Mouse (Mus musculus) liver, postnatal 0 days (tissue): ENCODE data around the gene Rln3. TPM values are rescaled to one million over a fixed set of nuclear protein-coding genes. Genes with fewer than 3 reads are reported as not detected.

Source experiments
- ATAC-seq: fragments of 200-750 bp; cut with Nextera tagmentation; 2 replicates; pipeline ENCODE4 v1.8.0; 2017; ENCODE audit warnings: mild to moderate bottlenecking, moderate library complexity
- DNase-seq: peaks from one replicate; pipeline ENCODE4 v3.0.0-alpha.2; 2016
- H3K27ac ChIP-seq: fragments of 300-500 bp; sonication (generic); 2 replicates; pipeline ENCODE4 v1.5.1; 2014; ENCODE audit warnings: antibody characterized with exemption, moderate library complexity, mild to moderate bottlenecking, low read depth
- H3K27me3 ChIP-seq: fragments of 300-500 bp; sonication (generic); 2 replicates; pipeline ENCODE4 v1.6.1; 2014; ENCODE audit warnings: low read length, control low read depth, mixed read lengths; ENCODE audit not compliant: insufficient read depth
- H3K36me3 ChIP-seq: fragments of 300-500 bp; sonication (generic); replicated peaks from 2 replicates; pipeline ENCODE4 v1.6.1; 2014; ENCODE audit warnings: mild to moderate bottlenecking, control low read depth, low read length, moderate library complexity, mixed read lengths; ENCODE audit not compliant: insufficient read depth
- H3K4me1 ChIP-seq: fragments of 300-500 bp; sonication (generic); 2 replicates; pipeline ENCODE4 v1.6.1; 2014; ENCODE audit warnings: antibody characterized with exemption, mild to moderate bottlenecking, control low read depth; ENCODE audit not compliant: insufficient read depth
- H3K4me2 ChIP-seq: fragments of 300-500 bp; sonication (generic); 2 replicates; pipeline ENCODE4 v1.6.1; 2014; ENCODE audit warnings: low read depth, mild to moderate bottlenecking, low read length, moderate library complexity, mixed read lengths
- H3K4me3 ChIP-seq: fragments of 300-500 bp; sonication (generic); 2 replicates; pipeline ENCODE4 v1.5.1; 2014; ENCODE audit warnings: low read depth, low read length
- H3K9ac ChIP-seq: fragments of 300-500 bp; sonication (generic); replicated peaks from 2 replicates; pipeline ENCODE4 v1.6.1; 2014; ENCODE audit warnings: mild to moderate bottlenecking, moderate library complexity
- H3K9me3 ChIP-seq: fragments of 300-500 bp; sonication (generic); 2 replicates; pipeline ENCODE4 v1.6.1; 2016; ENCODE audit warnings: mild to moderate bottlenecking, control low read depth, low read length, mixed read lengths
- CTCF ChIP-seq: sonication (generic); IDR thresholded peaks from 2 replicates; pipeline ENCODE4 v1.5.1; 2016; ENCODE audit warnings: antibody characterized with exemption, low read depth
- EP300 ChIP-seq: IDR thresholded peaks from 2 replicates; pipeline ENCODE4 v1.6.1; 2016; ENCODE audit warnings: antibody characterized with exemption, low read depth, mild to moderate bottlenecking
- WGBS: fragments of 180-500 bp; shearing (Covaris S2); extraction: QIAGEN DNeasy Blood & Tissue Kit; methylation state at CpG from one replicate; pipeline ENCODE4 v1.1.7; 2014; ENCODE audit not compliant: insufficient replicate concordance; 5-methylcytosine and 5-hydroxymethylcytosine counted together
- polyA plus RNA-seq: library from polyadenylated mRNA; unstranded; fragments of >200 nt; fragmentation: Nextera tagmentation; extraction: Ambion mirVana; gene quantifications from 2 replicates; pipeline ENCODE4 v1.2.1, GENCODE M21; 2015

Gene Rln3
- polyA plus RNA-seq, 1 experiment from 2014 or later, result not detected

DNA sequence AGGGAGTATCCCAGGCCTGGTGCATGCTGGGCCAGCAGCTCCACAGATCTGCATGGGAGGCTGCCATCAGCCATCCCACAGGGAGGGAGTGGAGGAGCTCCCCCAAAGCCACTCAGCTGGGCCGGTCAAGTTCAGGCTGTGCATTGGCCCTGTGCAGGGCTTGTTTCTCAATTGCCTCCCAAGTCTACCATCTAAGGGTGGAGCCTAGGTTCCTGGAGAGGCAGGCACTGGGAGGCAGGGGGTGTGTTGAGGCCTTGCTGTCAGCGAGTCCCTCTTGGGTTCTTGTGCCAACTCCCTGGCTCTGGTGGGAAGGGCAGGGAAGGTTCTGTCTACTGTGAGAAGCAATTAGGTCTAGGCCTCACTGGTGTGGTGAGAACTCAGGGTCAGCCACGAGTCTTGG, 27.1 kb upstream of the Rln3 start:
- no peak for DNase-seq
- H3K27ac ChIP-seq, result no peak overlapping the region

DNA sequence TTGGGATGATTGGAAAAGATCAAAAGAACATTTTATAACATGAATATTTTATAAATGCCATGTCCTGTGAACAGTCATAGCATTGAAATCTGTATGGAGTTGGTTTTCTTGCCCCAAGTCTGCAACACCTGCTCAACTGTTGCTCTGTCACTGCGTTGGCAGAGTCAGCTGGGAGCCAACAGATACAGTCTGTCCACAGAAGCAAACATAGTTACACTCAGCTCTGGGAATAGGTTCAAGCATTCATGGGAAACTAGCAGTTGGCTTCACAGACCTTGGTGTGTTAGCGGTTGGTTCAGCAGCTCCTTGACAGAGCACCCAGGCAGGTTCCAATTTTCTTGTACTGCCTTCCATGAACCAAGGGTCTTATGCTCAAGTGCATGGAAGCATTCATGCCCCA, 25.9 kb upstream of the Rln3 start:
- no peaks in the 10 kb centered on the region for H3K9me3 ChIP-seq
- H3K9ac ChIP-seq, result no peak overlapping the region
- no peaks in the 10 kb centered on the region for H3K27me3 ChIP-seq
- peaks cover 35% of the 10 kb centered on the region for H3K4me1 ChIP-seq
- ATAC-seq, result no peak
- no peak overlapping the region for H3K4me3 ChIP-seq
- H3K27ac ChIP-seq, result no peak overlapping the region
- DNase-seq, result no peak
- TF ChIP-seq EP300 (no peak), CTCF (no peak)
- 69% methylated on average over 2 of the region's 2 CpGs for WGBS
- H3K36me3 ChIP-seq, result peaks cover 3% of the 10 kb centered on the region; the same call in 1 of the 2 replicates
- H3K4me2 ChIP-seq, result no peak overlapping the region

More for the DNA sequence above, 27.1 kb upstream of the Rln3 start:
- 64% methylated on average over 3 of the region's 3 CpGs for WGBS
- Histone ChIP-seq H3K4me2 (no peak overlapping the region), H3K4me3 (no peak overlapping the region), H3K9ac (no peak overlapping the region), H3K4me1 (peaks cover 35% of the 10 kb centered on the region), H3K9me3 (no peaks in the 10 kb centered on the region), H3K27me3 (no peaks in the 10 kb centered on the region), H3K36me3 (peaks cover 3% of the 10 kb centered on the region; the same call in 1 of the 2 replicates)
- TF ChIP-seq EP300 (no peak), CTCF (no peak)
- ATAC-seq, result no peak

DNA sequence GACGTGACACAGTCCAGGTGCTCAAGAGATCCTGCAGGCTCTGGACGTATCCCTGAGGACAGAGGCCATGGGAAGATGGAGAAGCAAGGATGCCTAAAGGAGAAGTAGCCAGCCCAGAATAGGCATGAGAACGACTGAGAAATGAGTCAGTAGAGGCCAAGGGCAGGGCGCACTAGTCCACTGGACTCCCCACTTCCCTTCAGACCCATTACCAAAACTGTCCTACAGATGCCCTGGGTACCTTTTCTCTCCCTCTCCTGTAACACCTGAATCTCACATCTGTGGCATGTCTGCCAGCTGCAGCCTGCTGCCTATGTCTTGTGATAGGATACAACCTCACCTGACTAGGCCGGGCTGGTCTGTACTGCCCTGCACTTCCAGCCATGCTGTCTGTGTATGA, 25.4 kb upstream of the Rln3 start:
- TF ChIP-seq CTCF (no peak), EP300 (no peak)
- H3K9ac ChIP-seq, result no peak overlapping the region
- ATAC-seq (no peak), DNase-seq (no peak)
- H3K27ac ChIP-seq, result no peak overlapping the region
- 72% methylated on average over 5 of the region's 5 CpGs for WGBS
- H3K9me3 ChIP-seq, result no peaks in the 10 kb centered on the region
- H3K4me3 ChIP-seq, result no peak overlapping the region
- no peak overlapping the region for H3K4me2 ChIP-seq
- H3K4me1 ChIP-seq, result peaks cover 35% of the 10 kb centered on the region
- no peaks in the 10 kb centered on the region for H3K27me3 ChIP-seq
- peaks cover 3% of the 10 kb centered on the region; the same call in 1 of the 2 replicates for H3K36me3 ChIP-seq

DNA sequence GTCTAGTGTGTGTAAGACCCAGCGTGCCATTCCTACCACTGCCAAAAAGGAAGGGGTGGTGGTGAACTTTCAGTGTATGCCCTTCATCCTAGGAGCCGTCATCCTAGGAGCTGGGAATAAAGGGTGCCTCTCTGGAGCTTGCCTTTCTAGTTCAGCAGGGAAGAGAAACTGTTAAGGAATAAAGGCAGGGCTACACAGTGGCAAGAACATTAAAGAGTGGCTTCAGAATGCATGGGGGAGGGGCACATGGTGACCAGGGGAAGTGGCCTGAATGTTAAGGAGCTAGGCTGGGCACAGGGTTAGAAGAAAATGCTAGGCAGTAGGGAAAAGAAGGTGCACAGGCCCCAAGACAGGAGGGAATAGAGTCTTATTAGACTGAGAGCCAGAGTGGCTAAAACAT, 24.9 kb upstream of the Rln3 start:
- no peak overlapping the region for H3K4me2 ChIP-seq
- WGBS, result 80% methylated on average over 2 of the region's 2 CpGs
- DNase-seq (no peak), ATAC-seq (no peak)
- H3K27me3 ChIP-seq, result no peaks in the 10 kb centered on the region
- no peaks in the 10 kb centered on the region; the same call in 1 of the 2 replicates for H3K36me3 ChIP-seq
- no peak overlapping the region; the same call in 1 of the 2 replicates for H3K9ac ChIP-seq
- no peak overlapping the region for H3K4me3 ChIP-seq
- no peaks in the 10 kb centered on the region for H3K9me3 ChIP-seq
- peaks cover 35% of the 10 kb centered on the region for H3K4me1 ChIP-seq
- TF ChIP-seq EP300 (no peak), CTCF (no peak)
- H3K27ac ChIP-seq, result no peak overlapping the region

DNA sequence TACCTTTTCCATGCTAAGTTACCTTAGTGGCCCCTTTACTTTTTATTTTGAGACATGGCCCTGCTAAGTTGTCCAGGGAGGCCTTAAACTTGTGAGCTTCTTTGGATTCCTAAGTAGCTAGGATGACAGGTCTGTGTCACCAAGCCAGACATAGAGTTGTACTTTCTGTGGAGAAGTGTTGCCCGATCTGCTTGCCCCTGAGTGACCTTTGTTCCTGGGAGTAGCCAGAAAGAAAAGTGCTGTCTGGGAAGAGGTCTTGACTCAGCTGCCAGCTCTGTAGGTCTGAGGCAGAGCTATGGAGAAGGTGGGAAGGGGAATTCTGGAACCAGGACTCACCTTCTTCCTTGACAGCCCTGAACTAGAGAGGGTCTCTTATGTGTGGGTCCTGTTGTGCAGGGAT, 24.4 kb upstream of the Rln3 start:
- Histone ChIP-seq H3K36me3 (no peaks in the 10 kb centered on the region), H3K27me3 (no peaks in the 10 kb centered on the region), H3K4me3 (no peak overlapping the region), H3K4me2 (no peak overlapping the region), H3K9ac (no peak overlapping the region), H3K9me3 (no peaks in the 10 kb centered on the region), H3K27ac (0 out of 2 replicates have a peak overlapping the region, but pooled peaks have one; percentile 7), H3K4me1 (peaks cover 37% of the 10 kb centered on the region)
- TF ChIP-seq EP300 (no peak), CTCF (no peak)
- DNase-seq (no peak), ATAC-seq (no peak)
- WGBS, result 46% methylated on average over 1 of the region's 1 CpGs

DNA sequence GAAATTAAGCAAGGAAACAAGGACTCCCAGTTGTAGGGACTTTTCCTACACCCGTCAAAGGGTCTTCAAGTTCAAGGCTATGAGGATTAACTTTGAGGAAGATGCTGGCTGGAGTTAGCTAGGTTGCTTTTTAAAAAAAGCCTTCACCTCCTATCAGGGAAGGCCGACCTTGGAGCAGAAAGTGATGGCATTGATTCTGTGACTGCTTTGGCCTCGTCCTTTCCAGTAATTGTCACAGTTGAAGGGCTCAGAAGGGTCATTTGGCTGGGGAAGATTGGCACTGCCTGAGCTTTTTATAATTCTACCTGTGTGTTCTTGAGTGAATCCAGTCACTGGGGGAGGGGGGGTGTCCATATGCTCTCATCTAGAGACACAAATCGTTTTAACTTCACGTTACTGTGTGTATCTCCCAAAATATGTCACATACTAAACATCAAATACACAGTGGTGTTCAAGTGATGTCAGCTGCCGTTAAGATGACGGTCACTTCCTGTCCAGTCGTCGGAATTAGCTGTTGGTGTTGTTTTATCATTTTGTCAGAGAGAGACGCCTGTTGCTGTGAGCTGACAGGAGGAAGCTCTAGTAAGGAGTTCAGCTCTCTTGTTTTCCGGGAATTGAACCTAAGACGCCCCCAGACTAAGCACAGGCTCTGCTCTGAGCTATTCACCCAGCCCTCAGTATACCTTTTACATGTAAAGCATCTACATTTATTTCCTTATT, 23.7 kb upstream of the Rln3 start:
- Histone ChIP-seq H3K4me3 (no peak overlapping the region), H3K9me3 (no peaks in the 10 kb centered on the region), H3K36me3 (no peaks in the 10 kb centered on the region), H3K4me2 (no peak overlapping the region), H3K9ac (no peak overlapping the region), H3K27ac (0 out of 2 replicates have a peak overlapping the region, but pooled peaks have one; percentile 7), H3K27me3 (no peaks in the 10 kb centered on the region), H3K4me1 (peaks cover 43% of the 10 kb centered on the region)
- DNase-seq, result no peak
- ATAC-seq, result no peak
- WGBS, result 55% methylated on average over 12 of the region's 12 CpGs
- no peak for TF ChIP-seq CTCF
- no peak for TF ChIP-seq EP300
